Mouse (Mus musculus): ENCODE measurements around the gene Angpt4.

The Angpt4 gene

DNA sequence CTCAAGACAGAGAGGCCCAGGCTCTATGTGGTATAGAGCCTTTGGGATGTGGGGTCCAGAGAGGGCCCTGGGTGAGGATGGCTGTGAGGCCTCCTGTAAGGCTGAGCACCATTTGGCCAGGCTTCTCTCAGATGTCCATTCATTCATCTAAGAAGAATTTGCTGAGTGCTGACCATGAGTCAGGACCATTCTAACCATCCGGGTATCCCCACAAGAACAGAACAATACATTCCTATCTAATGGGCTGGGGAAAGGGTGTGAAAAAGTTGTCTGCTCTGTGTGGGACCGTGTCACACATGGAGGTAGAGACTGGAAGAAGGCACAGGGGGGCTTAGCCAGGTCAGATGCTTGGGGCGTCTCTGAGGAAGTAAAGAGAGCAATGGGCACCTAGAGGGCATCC is 741 bp downstream of the Angpt4 start:
- in situ Hi-C loops (cut with MboI, MseI): no loop called here

DNA sequence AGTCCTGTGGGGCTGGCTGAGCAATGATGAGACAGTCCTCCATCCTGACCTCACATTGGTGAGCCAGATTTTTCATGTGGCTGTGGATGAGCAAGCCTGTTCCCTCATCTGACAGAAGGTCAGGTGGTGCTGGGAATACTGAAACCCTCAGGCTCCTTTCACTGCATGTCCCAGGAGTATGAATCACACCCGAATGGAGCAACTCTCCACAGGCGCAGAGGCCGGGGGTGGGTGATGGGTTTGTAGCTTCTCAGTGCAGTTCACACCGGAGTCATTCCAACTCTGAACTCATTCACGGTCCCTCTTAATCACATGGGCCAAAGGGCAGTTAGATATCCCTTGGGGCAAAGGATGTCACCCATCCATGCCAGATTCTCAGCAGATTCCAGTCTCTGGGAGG is 3.1 kb downstream of the Angpt4 start:
- in situ Hi-C loops (cut with MboI, MseI): no loop called here

DNA sequence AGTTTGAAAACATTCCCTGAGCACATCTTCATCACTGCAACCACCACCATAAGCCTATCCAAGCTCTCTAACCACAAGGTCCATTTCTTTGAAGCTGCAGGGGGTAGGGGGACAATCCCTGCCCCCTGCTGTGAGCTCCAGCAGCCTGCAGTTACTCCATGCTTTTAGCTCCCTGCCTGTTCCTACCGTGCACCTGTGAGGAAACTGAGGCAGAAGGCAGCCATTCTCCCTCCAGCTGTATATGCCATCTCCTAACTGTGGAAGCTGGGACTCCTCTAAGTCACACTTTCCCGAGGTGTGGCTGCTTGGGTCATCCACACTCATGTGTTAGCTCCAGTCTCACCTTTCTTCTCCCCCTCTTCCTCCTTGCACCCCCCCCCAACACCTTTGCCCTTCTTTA is 4.1 kb downstream of the Angpt4 start:
- in situ Hi-C loops (cut with MboI, MseI): no loop called here

DNA sequence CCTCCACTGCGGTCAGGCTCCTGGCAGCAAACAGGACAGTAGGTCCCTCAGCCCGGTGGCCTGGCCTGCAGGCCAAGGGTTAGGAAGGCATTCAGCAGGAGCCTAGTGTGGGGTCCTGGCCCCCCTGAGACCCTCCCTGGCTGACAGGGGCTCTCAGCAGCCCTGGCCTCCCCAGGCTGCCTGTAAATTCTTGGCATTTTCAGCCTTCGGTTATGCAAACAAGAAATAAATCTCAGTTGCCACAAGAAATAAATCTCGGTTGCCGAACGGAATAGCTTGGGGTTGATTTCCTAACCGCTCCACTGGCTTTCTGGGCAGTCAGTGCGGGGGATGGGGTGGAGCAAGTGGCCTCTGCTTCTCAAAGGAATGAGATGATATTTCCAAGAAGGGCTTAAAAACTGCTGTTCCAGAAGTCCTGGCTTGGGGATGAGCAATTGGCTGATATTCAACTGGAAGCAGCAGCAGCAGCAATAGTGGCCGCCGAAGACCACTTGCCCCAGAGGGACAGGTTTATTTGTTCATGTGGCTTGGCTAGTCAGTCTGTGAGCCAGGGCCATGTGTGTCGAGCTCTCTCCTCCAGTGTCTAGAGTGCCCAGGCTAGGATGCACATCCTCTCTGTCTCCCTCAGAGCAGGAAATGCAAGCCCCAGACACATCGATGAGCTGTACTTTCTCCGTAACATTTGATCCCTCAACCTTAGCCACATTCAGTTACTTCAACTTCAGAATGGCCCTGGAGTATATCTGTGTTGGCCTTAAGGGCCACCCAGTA is 5.2 kb downstream of the Angpt4 start:
- in situ Hi-C loops (cut with MboI, MseI): no loop called here

DNA sequence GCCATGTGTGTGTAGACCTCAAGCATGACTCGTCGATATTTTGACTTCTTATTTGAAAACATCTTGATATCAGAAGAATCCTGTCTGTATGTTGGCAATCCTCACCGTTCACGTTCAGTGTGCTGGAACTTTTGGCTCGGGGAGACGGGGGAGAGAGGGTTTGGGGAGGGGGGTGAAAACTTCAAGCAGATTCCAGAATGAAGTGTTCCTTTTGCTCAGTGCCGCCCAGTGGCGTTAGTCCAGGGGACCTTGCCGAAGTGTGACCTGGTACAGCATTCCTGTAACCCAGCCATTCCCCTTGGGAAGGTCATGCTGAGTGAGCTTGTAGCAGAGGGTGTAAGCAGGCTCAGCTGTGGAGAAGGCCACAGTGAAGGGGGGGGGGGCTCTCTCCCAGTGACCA is 8.1 kb downstream of the Angpt4 start:
- in situ Hi-C loops (cut with MboI, MseI): no loop called here

DNA sequence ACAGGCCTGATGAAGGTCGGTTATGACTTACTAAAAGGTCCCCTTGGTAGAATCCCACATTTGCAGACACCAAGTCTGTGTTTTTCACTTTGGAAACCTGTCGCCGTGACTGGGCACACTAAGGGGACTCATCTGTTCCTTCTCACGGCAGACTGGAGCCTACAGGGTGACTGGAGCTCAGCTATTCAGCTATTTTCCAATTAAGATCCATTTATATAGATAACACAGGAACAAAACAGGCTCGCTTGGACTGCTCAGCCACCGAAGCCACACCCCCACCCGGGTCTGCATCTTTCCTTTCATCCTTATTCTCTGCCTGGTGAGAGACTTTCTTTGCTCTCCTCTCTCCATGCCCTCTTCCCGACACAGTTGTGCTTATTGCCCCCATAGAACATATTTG is 10.1 kb downstream of the Angpt4 start:
- in situ Hi-C loops (cut with MboI, MseI): no loop called here

DNA sequence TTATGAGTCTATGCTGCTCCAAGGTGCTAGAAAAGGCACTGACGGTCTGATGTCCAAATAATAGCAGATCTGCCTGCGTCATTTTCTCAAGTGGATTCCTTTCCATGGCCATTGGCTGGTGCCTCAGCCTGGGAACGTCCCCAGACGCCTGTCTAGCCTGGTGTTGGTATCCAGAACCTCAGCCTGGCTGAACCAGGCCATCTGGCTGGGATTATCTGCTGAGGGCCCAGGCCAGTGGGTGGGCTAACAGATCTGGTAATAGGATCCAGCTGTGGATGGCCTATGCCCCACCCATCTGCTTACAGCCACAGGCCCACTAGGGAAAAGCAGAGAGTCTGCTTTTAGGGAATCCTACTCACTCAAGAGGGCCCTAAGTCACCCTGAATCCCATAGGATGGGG is 10.6 kb downstream of the Angpt4 start:
- in situ Hi-C loops (cut with MboI, MseI): no loop called here

DNA sequence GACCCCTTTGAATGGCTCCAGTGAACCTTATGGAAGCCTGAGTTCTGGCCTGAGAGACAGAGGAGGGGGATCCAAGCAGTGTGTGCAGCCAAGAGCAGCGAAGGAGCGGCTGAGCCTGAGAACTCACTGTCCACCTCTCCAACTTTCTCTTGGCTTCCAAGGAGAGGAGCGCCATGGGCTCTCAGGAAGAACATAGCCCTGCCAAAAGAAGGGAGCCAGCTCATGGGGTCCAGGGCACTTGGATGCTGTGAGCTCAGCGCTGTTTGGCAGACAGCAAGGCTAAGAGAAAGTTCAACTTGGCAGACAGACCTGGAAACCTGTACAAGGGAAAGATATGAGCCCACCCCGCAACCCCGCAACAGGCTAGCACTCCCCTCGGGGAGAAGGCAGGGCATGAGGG is 13.3 kb downstream of the Angpt4 start:
- in situ Hi-C loops (cut with MboI, MseI): no loop called here

DNA sequence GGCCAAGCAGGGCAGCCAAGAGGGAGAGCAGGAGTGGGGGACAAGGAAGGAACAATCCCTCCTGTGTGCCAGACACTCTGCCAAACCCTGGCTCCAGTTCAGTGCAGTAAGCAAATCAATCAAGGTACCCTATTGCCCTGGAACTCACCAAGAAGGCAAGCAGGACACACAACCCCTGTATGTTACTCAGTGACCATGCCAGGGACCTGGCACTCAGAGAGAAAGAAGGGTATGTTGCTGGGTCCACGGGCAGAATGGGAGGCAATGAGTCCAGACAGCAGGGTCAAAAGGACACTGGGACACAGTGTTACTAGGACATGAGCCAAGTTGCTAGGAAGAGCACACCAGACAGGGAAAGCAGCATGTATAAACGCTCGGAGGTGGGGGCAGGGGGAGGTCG is 14.7 kb downstream of the Angpt4 start:
- in situ Hi-C loops (cut with MboI, MseI): loop anchor here in 1 of 2 experiments (5.0 kb wide), 2 partner anchors 82 to 262 kb away; no protein-coding TSS in a partner anchor

DNA sequence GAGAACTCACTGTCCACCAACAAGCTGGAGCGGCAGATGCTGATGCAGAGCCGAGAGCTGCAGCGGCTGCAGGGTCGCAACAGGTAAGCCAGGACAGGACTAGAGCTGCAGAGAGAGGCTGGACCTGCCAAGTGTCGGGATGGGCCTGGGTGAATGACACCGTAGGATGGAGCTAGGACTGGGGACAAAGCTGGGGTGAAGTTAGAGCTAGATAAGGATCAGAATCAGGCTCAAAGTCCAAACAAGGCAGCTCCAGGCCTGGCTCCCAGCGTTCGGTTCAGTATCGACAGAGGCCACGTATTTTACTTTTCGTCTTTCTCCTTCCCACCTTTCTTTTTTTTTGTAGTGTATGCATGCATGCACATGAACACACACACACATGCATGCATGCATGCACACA is 16.1 kb downstream of the Angpt4 start:
- in situ Hi-C loops (cut with MboI, MseI): loop anchor here in 1 of 2 experiments (5.0 kb wide), 2 partner anchors 80 to 260 kb away; no protein-coding TSS in a partner anchor

DNA sequence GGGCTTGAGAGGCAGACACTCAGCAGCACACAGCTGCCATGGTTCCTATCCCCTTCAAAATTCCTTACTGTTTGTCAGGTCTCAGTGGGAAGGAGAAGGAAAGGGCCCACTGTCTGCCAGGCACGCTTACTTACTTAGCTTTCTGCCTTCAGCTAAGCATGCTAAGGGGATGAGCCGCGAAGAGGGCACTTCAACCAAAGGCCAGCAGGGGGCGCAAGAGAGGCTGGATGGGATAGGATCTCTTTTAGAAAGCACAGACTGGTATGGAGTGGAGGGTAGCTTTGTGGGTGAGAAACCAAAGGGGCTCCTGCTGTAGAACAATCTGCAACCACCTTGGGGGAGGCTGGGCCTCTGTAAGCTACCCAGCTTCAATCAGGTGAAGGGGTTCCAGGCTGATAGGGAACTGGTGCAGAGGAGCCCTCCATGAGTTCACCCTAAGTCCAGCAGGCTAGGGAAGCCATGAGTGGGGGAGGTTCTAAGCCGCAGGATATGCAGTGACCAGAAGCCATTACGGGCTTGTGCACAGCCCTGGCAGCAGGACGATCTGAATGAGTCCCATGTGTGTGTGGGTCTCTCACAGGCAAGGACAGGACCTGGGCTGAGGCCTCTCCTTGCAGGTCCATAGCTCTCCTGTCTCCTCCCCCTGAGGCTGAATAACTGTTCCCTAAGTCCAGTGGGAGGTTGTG is 19.5 kb downstream of the Angpt4 start:
- in situ Hi-C loops (cut with MboI, MseI): no loop called here

DNA sequence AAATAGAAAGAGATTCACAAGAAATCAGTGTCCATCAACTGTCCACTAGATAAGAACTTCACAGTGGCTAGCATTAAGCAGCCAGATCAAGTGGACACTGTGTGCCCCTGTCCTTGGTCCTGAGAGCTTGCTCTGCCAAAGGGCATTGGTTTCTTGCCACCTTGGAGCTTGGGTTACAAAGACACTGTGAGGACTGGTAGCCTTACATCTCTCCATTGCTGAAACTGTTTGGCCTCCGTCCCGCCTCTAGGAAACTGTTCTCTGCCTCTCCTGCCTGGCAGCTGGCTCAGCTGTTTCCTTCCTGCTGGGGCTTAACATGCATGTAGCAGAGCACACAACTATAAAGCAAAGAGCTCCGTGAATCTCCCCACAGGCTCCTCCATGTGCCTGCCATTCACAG is 26.9 kb downstream of the Angpt4 start:
- in situ Hi-C loops (cut with MboI, MseI): no loop called here

DNA sequence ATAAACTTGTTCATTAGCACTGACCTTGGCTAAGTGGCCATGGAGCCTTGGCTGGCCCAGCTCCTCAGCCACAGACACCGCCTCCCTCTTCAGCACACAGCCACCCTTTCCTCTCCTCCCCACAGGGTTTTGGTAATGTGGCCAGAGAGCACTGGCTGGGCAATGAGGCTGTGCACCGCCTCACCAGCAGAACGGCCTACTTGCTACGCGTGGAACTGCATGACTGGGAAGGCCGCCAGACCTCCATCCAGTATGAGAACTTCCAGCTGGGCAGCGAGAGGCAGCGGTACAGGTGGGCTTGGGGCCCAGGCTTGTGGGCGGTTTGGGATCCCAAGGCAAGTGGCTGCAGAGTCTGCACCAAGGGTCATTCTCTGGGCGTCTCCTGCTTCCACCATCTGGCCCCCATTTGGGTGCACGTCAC is 27.8 kb downstream of the Angpt4 start:
- in situ Hi-C loops (cut with MboI, MseI): no loop called here

DNA sequence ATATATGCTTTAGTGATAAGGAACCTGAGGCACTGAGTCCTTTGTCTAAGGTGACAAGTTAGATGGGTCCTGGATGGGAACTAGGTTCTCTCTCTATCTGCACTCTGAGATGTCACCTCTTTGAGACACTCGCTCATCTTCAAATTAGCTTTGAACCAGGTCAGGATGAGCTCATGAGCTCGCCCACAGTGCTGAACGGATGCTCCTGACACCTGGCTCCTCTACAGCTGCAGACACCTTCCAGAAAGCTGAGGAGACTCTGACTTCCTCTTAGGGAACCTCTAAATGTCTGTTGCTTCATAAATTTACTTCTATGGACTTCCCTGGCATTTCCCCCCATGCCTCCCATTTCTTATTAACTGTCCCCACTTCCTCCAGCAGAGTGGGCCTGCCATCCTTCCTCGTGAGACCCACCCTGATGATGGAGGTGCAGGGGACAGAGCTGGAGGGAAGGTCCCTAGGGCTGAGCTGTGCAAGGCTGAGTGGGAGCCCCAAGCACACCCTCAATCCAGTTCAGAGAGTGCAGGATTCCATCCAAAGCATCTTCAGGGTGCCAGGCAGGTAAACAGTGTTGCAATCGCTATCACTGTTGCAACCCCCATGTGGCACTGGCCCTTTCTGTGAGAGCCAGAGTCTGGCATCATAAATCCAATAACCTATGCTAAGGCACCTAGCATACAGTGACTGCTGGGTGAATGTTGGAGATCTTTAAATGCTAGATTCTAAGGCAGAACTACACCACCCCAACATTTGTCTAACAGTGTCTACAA is 28.8 kb downstream of the Angpt4 start:
- in situ Hi-C loops (cut with MboI, MseI): no loop called here

DNA sequence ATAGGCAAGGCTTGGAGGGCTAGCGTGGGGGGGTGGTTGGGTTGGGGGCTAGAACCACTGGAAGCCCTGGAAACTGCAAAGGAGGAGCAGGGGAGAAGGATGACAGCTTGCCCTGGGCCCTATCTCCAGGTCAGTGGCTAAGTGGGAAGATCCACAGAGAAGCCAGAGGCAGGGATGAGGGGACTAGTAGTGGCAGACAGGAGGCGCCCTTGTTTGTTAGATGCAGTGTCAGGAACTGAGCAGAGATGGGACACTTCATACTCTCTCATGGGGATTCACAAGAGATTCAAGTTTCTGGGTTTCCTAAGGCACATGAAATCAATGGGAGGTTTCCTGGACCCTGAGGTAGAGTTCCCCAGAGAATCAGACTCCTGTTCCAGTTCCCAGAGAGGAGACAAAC is 30.3 kb downstream of the Angpt4 start:
- in situ Hi-C loops (cut with MboI, MseI): no loop called here

DNA sequence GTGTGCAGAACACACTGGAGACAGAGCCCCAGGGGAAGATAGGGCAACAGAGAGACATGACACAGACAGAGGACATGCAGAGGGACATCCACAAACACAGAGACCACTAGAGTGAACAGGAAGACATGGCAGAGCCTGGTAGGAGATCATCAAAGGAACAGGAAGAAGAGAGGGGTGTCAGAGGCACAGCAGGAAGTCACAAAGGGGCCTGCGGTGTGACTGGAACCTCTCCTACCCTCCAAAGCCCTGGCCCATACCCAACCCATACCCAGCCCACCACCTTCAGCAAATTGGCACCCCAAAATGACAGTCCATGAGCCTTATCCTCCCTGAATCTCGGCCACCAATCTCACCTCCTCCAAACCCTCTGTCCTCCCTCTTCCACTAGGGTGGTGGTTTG is 33.1 kb downstream of the Angpt4 start:
- in situ Hi-C loops (cut with MboI, MseI): no loop called here

DNA sequence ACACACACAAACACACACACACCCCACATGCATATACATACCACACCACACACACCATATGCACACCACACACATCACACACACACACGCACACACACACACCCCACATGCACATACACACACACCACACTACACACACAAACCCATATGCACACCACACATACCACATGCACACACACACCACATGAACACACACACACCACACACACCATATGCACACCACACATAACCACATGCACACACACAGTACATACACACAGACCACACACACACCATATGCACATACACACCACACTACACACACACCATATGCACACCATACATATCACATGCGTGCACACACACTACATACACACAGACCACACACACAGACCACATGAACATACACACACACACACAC is 36.6 kb downstream of the Angpt4 start:
- in situ Hi-C loops (cut with MboI, MseI): loop anchor here in 1 of 2 experiments (5.0 kb wide), 1 partner anchor 60 kb away; no protein-coding TSS in a partner anchor

DNA sequence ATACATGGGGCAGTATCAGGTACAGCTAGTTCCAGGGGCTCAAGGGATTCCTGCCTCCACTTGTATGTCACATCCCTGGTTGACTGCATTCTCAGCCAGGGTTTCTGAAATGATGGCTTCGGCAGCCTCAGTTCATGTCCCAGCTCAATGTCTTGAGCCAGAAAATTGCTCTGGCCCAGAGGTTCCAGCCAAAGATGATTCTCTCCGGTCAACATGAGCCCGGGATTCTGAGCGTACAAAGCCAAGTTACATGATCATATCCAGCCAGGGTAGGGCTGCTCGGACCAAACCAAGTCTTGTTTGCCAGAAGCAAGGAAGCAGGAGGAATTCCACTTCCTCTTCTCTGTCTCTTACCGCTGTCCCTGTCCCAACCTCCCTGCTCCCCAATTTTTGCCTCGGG is 37.3 kb downstream of the Angpt4 start:
- in situ Hi-C loops (cut with MboI, MseI): loop anchor here in 1 of 2 experiments (5.0 kb wide), 1 partner anchor 59 kb away; no protein-coding TSS in a partner anchor

DNA sequence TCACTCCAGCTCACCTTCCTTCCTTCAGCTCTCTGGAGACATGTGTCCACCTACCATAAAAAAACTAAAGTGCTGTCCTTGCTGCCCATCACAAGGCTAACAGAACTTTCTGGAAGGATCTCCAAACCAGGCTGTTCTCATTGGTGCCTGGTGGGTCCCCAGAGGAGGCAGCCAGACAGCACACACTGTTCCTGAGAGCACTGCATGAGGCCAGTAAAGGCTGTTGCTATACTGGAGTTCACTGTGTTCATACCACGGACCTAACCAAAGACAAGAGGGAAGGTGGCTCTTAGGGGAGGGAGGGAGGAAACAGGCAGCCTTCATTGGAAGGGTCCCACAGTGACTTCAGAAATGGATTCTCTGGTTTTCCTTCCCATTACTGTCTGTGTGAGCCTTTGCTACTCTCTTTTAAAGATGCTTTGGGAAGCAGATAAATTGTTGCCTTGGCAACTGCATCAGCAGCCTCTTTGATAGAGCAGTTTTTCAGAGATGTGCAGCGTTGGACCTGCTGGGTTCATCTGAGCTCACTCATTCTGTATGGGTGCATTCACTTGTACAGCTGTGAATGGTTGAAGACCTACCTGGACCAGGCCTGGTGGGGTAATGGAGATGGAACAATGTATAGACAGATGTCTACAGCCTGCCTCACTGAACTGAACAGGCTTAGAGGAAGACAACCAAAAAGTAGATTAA is 38.2 kb downstream of the Angpt4 start:
- in situ Hi-C loops (cut with MboI, MseI): loop anchor here in 1 of 2 experiments (5.0 kb wide), 1 partner anchor 58 kb away; no protein-coding TSS in a partner anchor

DNA sequence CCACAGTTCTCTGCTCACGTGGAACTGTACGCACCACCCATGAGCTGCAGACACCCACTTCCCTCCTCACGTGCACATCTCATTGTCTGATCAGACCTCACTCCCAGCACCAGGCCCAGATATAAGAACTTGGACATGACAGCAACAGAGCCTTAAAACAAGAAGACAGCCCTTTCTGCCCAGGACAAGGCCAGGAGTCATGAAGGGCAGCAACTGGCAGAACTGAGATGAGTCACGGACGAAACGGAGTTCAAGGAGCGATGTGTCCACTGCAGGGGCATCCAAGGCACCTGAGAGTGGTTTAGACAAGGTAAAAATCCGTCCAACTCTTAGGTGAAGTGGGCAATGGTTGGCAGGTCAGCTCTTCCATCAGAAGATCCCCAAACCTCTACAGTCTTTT is 42.7 kb downstream of the Angpt4 start:
- in situ Hi-C loops (cut with MboI, MseI): loop anchor here in 1 of 2 experiments (25.0 kb wide), 1 partner anchor 1534 kb away; the partner anchor contains the start of gene 4930404H24Rik

DNA sequence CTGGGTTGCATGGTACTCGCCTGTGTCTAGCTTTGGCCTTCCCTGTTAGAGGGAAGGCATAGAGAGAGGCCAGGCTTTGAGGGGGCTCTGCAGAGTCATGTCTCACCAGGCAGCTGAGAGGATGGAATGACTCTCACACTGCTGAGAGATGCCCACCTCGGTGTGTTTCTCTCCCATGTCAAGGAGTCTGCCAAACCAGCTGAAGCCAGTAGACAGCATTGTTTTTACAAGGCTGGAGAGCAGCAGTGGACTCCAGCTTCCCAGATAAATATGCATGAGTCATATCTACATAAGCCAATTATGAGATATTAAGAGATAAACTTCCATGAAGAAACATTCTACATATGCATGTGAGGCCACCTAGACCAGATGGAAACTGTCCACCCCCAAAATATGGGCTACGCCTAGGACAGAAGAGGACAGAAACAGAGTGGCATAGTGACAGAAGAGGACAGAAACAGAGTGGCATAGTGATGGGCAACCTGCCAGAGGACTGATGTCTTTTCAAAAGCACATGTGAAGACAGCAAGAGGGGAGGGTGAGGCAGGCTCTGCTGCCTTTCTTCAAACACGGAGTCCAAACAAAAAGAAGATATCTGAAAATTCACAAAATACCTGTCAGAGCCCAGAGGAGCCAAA is 45.6 kb downstream of the Angpt4 start:
- in situ Hi-C loops (cut with MboI, MseI): loop anchor here in 1 of 2 experiments (25.0 kb wide), 1 partner anchor 1531 kb away; the partner anchor contains the start of gene 4930404H24Rik
